Mouse (Mus musculus) midbrain, postnatal 0 days (tissue): Measurements from ENCODE around the gene Nme3. TPM values are rescaled to one million over a fixed set of nuclear protein-coding genes. Genes with fewer than 3 reads are reported as not detected.

Experiments
- ATAC-seq: fragments of 200-750 bp; cut with Nextera tagmentation; 2 replicates; pipeline ENCODE4 v1.8.0; 2017; ENCODE audit warnings: moderate number of reproducible peaks, mild to moderate bottlenecking, moderate TSS enrichment, moderate library complexity; ENCODE audit not compliant: low FRiP score
- DNase-seq: peaks from one replicate; pipeline ENCODE4 v3.0.0-alpha.2; 2015; ENCODE audit warnings: low spot score
- H3K27ac ChIP-seq: fragments of 300-500 bp; sonication (generic); 2 replicates; pipeline ENCODE4 v1.5.1; 2014; ENCODE audit warnings: low read depth, mild to moderate bottlenecking, low read length, mixed read lengths
- H3K27me3 ChIP-seq: fragments of 300-500 bp; sonication (generic); 2 replicates; pipeline ENCODE4 v1.6.1; 2014; ENCODE audit warnings: low read length, control low read depth, mixed read lengths; ENCODE audit not compliant: insufficient read depth
- H3K36me3 ChIP-seq: fragments of 300-500 bp; sonication (generic); 2 replicates; pipeline ENCODE4 v1.6.1; 2014; ENCODE audit warnings: low read length, control low read depth, mixed read lengths; ENCODE audit not compliant: insufficient read depth
- H3K4me1 ChIP-seq: fragments of 300-500 bp; sonication (generic); 2 replicates; pipeline ENCODE4 v1.6.1; 2014; ENCODE audit warnings: mild to moderate bottlenecking, control low read depth, antibody characterized with exemption, low read length, mixed read lengths; ENCODE audit not compliant: insufficient read depth
- H3K4me2 ChIP-seq: fragments of 300-500 bp; sonication (generic); 2 replicates; pipeline ENCODE4 v1.6.1; 2014; ENCODE audit warnings: low read depth, mild to moderate bottlenecking, low read length, mixed read lengths; ENCODE audit not compliant: poor library complexity, severe bottlenecking
- H3K4me3 ChIP-seq: fragments of 300-500 bp; sonication (generic); 2 replicates; pipeline ENCODE4 v1.5.1; 2014; ENCODE audit warnings: low read depth, mild to moderate bottlenecking, low read length, moderate library complexity
- H3K9ac ChIP-seq: fragments of 300-500 bp; sonication (generic); replicated peaks from 2 replicates; pipeline ENCODE4 v1.6.1; 2014; ENCODE audit warnings: mild to moderate bottlenecking, low read length, moderate library complexity, mixed read lengths; ENCODE audit not compliant: poor library complexity, severe bottlenecking
- H3K9me3 ChIP-seq: fragments of 300-500 bp; sonication (generic); 2 replicates; pipeline ENCODE4 v1.6.1; 2016; ENCODE audit warnings: low read length, control low read depth
- CTCF ChIP-seq: IDR thresholded peaks from 2 replicates; pipeline ENCODE4 v1.5.1; 2016; ENCODE audit warnings: antibody characterized with exemption, mild to moderate bottlenecking
- WGBS: fragments of 180-500 bp; shearing (Covaris S2); extraction: QIAGEN DNeasy Blood & Tissue Kit; methylation state at CpG from one replicate; pipeline ENCODE4 v1.1.7; 2014; 5-methylcytosine and 5-hydroxymethylcytosine counted together
- polyA plus RNA-seq: library from polyadenylated mRNA; unstranded; fragments of >200 nt; fragmentation: Nextera tagmentation; extraction: Ambion mirVana; gene quantifications from 2 replicates; pipeline ENCODE4 v1.2.1, GENCODE M21; 2015
- total RNA-seq: library from RNA; depleted of rRNA; stranded (reverse); fragments of >200 nt; gene quantifications from 2 replicates; pipeline ENCODE4 v1.2.3, GENCODE M21; 2014; rRNA removed

Nme3 gene
- 54.4 and 65.3 TPM in 2 replicates for total RNA-seq
- 98.3 and 105 TPM in 2 replicates for polyA plus RNA-seq

GRCm38 (mm10) chr17:24896241-24896992, at the start of gene Nme3:
TSS of gene Nme3 (plus strand) at chr17:24896500.
- peak; percentile 49 for ATAC-seq
- Histone ChIP-seq H3K27me3 (no peaks in the 10 kb centered on the region), H3K36me3 (peaks cover 50% of the 10 kb centered on the region), H3K4me1 (peaks cover 14% of the 10 kb centered on the region), H3K9ac (peak within 1 kb of the TSS; percentile 93), H3K4me2 (peak within 1 kb of the TSS; percentile 98), H3K4me3 (peak within 1 kb of the TSS; percentile 87), H3K9me3 (no peaks in the 10 kb centered on the region), H3K27ac (peak within 1 kb of the TSS; percentile 91)
- DNase-seq: peak; percentile 75
- under 1% methylated on average over 50 of the region's 50 CpGs for WGBS
- peak; percentile 64 for TF ChIP-seq CTCF

GRCm38 (mm10) chr17:24847386-24847785, 48.9 kb upstream of the Nme3 start:
- Histone ChIP-seq H3K9ac (no peak overlapping the region), H3K36me3 (no peaks in the 10 kb centered on the region), H3K9me3 (no peaks in the 10 kb centered on the region), H3K27ac (no peak overlapping the region), H3K27me3 (no peaks in the 10 kb centered on the region), H3K4me2 (no peak overlapping the region), H3K4me3 (no peak overlapping the region), H3K4me1 (peaks cover 6% of the 10 kb centered on the region; the same call in 1 of the 2 replicates)
- no peak for TF ChIP-seq CTCF
- WGBS: 96% methylated on average over 1 of the region's 1 CpGs
- DNase-seq (no peak), ATAC-seq (no peak)

GRCm38 (mm10) chr17:24848600-24849031, 47.7 kb upstream of the Nme3 start:
- Histone ChIP-seq H3K9me3 (no peaks in the 10 kb centered on the region), H3K36me3 (peaks cover 8% of the 10 kb centered on the region; the same call in 1 of the 2 replicates), H3K4me2 (peak overlapping the region; percentile 95), H3K4me3 (peak overlapping the region; percentile 84), H3K9ac (no peak overlapping the region), H3K27ac (no peak overlapping the region), H3K4me1 (peaks cover 6% of the 10 kb centered on the region; the same call in 1 of the 2 replicates), H3K27me3 (no peaks in the 10 kb centered on the region)
- TF ChIP-seq CTCF: no peak
- DNase-seq (no peak), ATAC-seq (no peak)

- DNase-seq (no peak), ATAC-seq (no peak)
- H3K9me3 ChIP-seq: no peaks in the 10 kb centered on the region
- peak; percentile 67 for TF ChIP-seq CTCF
- peaks cover 8% of the 10 kb centered on the region; the same call in 1 of the 2 replicates for H3K36me3 ChIP-seq
- H3K4me1 ChIP-seq: peaks cover 6% of the 10 kb centered on the region; the same call in 1 of the 2 replicates
- H3K27ac ChIP-seq: peak overlapping the region; percentile 93
- peak overlapping the region; percentile 95 for H3K4me2 ChIP-seq
- H3K9ac ChIP-seq: peak overlapping the region; percentile 80
- H3K27me3 ChIP-seq: no peaks in the 10 kb centered on the region
- WGBS: 0% methylated on average over 21 of the region's 21 CpGs
- H3K4me3 ChIP-seq: peak overlapping the region; percentile 84
Observed at GRCm38 (mm10) chr17:24849733-24850064, 46.6 kb upstream of the Nme3 start.

DNA sequence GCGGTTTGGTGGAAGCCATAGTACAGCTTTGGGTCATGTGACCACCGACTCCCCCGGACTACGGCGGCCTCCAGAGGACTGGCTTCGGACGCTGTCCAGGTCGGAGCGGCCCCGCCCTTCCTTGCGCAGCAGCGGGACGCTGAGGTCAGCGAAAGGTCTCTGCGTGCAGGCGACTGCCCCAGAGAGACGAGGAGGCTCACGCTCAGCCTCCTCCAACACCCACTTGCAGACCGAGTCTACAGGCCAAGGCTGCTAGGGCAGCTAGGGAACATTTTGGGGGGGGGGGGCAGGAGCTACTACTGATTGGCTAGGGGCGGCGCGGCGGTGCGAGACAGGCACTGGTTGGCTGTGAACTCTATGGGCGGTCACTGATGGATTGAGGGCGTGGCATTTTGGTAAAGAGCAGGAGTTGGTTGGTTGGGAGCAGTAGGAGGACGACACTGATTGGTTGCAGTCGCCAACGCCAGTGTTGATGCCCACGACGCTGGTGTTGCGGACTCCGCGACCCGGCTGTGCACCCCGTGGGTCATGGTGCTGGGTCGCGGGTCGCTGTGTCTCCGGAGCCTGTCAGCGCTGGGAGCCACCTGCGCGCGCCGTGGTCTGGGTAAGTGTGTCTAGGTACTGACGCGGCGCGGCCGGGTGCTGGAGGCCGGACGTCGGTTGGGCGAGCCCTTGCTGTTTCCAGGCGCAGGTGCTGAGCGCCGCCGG, 46.1 kb upstream of the Nme3 start, which contains the start of gene Fahd1:
TSS of gene Fahd1 (minus strand) at position 300 of the 708 bp plus-strand sequence.
- ATAC-seq: peak; percentile 100
- peak; percentile 99 for DNase-seq
- WGBS: under 1% methylated on average over 58 of the region's 58 CpGs

More for the DNA sequence above, 46.1 kb upstream of the Nme3 start, which contains the start of gene Fahd1:
- Histone ChIP-seq H3K4me3 (peak within 1 kb of the TSS; percentile 84), H3K27ac (peak within 1 kb of the TSS; percentile 93), H3K9me3 (no peaks in the 10 kb centered on the region), H3K4me1 (peaks cover 6% of the 10 kb centered on the region; the same call in 1 of the 2 replicates), H3K9ac (peak within 1 kb of the TSS; percentile 80), H3K4me2 (peak within 1 kb of the TSS; percentile 95), H3K36me3 (peaks cover 8% of the 10 kb centered on the region; the same call in 1 of the 2 replicates), H3K27me3 (no peaks in the 10 kb centered on the region)
- peak; percentile 20; the same call in 1 of the 2 replicates for TF ChIP-seq CTCF
